Mouse (Mus musculus) yolk sac, embryonic 10.5 days (tissue): Measurements from ENCODE around the gene Lmntd2.
"Not testable (repeated sequence)": the region's sequence is repeated elsewhere in the genome, so short reads cannot be mapped to it uniquely, and the experiment has no call there.

Experiments used
- DNase-seq: peaks from one replicate; pipeline ENCODE4 v3.0.0-alpha.2; 2017; ENCODE audit warnings: low spot score

Gene Lmntd2

GRCm38 (mm10) chr7:141213605-141214235 is at the start of gene Lmntd2:
TSS of gene Lmntd2 (minus strand) at chr7:141214080.
- DNase-seq: no peak

- DNase-seq: no peak
These were observed 49.8 kb upstream of the Lmntd2 start for GRCm38 (mm10) chr7:141263640-141264039.

- no peak for DNase-seq
These were observed 47.6 kb upstream of the Lmntd2 start for GRCm38 (mm10) chr7:141261480-141261879.

GRCm38 (mm10) chr7:141256159-141256558 is 42.3 kb upstream of the Lmntd2 start:
- DNase-seq: no peak

- DNase-seq: not testable (repeated sequence)
These were observed 36.6 kb upstream of the Lmntd2 start for GRCm38 (mm10) chr7:141250486-141250885.

GRCm38 (mm10) chr7:141231551-141231950 is 17.7 kb upstream of the Lmntd2 start:
- DNase-seq: no peak

GRCm38 (mm10) chr7:141231111-141231510 is 17.2 kb upstream of the Lmntd2 start:
- no peak for DNase-seq

GRCm38 (mm10) chr7:141230570-141230969 is 16.7 kb upstream of the Lmntd2 start:
- DNase-seq: no peak

- peak; percentile 64 for DNase-seq
These were observed 15.8 kb upstream of the Lmntd2 start for GRCm38 (mm10) chr7:141229702-141230101.

- peak; percentile 89 for DNase-seq
These were observed 14.6 kb upstream of the Lmntd2 start, which contains the start of gene Phrf1 for GRCm38 (mm10) chr7:141228279-141229067. TSS of gene Phrf1 (plus strand) at chr7:141228784.

- DNase-seq: no peak
These were observed 13.9 kb upstream of the Lmntd2 start for GRCm38 (mm10) chr7:141227796-141228195.

GRCm38 (mm10) chr7:141226535-141226934 is 12.7 kb upstream of the Lmntd2 start:
- DNase-seq: no peak

- no peak for DNase-seq
These were observed 8.9 kb upstream of the Lmntd2 start for GRCm38 (mm10) chr7:141222696-141223215.

GRCm38 (mm10) chr7:141222126-141222467 is 8.2 kb upstream of the Lmntd2 start:
- peak; percentile 35 for DNase-seq

- DNase-seq: peak; percentile 99
These were observed 7.6 kb upstream of the Lmntd2 start for GRCm38 (mm10) chr7:141221249-141222125.

- no peak for DNase-seq
These were observed 6.5 kb upstream of the Lmntd2 start for GRCm38 (mm10) chr7:141220377-141220776.

- DNase-seq: peak; percentile 41
These were observed 5.7 kb upstream of the Lmntd2 start for GRCm38 (mm10) chr7:141219558-141220099.

GRCm38 (mm10) chr7:141218557-141219133 is 4.8 kb upstream of the Lmntd2 start:
- no peak for DNase-seq

GRCm38 (mm10) chr7:141218141-141218540 is 4.3 kb upstream of the Lmntd2 start:
- no peak for DNase-seq

- no peak for DNase-seq
These were observed 3.6 kb upstream of the Lmntd2 start for GRCm38 (mm10) chr7:141217343-141218013.

GRCm38 (mm10) chr7:141216894-141217293 is 3.0 kb upstream of the Lmntd2 start:
- DNase-seq: no peak
